Mouse (Mus musculus) ES-E14 (cell line): Measurements from ENCODE around the gene Steap3.

Experiments
- CHD2 ChIP-seq: IDR thresholded peaks from 2 replicates; pipeline ENCODE4 v1.6.1; 2014; ENCODE audit warnings: mild to moderate bottlenecking, low read depth, low read length, inconsistent platforms
- MAFK ChIP-seq: IDR thresholded peaks from 2 replicates; pipeline ENCODE4 v1.6.1; 2014; ENCODE audit warnings: mild to moderate bottlenecking, low read depth, low read length, inconsistent platforms; ENCODE audit not compliant: insufficient read depth
- ZNF384 ChIP-seq: IDR thresholded peaks from 2 replicates; pipeline ENCODE4 v1.6.1; 2012; ENCODE audit warnings: low read depth, low read length, inconsistent platforms

- TF ChIP-seq CHD2 (no peak), MAFK (no peak), ZNF384 (no peak)
Measured at GRCm38 (mm10) chr1:120243987-120244386, 28.5 kb downstream of the Steap3 start.
